Mouse (Mus musculus) c-Kit-positive CD71-negative TER-119-negative erythroid progenitor cells, embryonic 14.5 days (primary cell): ENCODE measurements around the gene Stn1.

Experiments
- DNase-seq: peaks from one replicate; pipeline ENCODE4 v3.0.0-alpha.2; 2013; ENCODE audit warnings: low read depth

Gene Stn1

GRCm38 (mm10) chr19:47508771-47509281 is 28.5 kb downstream of the Stn1 start:
- DNase-seq = no peak

GRCm38 (mm10) chr19:47508191-47508590 is 29.1 kb downstream of the Stn1 start:
- no peak for DNase-seq

DNA sequence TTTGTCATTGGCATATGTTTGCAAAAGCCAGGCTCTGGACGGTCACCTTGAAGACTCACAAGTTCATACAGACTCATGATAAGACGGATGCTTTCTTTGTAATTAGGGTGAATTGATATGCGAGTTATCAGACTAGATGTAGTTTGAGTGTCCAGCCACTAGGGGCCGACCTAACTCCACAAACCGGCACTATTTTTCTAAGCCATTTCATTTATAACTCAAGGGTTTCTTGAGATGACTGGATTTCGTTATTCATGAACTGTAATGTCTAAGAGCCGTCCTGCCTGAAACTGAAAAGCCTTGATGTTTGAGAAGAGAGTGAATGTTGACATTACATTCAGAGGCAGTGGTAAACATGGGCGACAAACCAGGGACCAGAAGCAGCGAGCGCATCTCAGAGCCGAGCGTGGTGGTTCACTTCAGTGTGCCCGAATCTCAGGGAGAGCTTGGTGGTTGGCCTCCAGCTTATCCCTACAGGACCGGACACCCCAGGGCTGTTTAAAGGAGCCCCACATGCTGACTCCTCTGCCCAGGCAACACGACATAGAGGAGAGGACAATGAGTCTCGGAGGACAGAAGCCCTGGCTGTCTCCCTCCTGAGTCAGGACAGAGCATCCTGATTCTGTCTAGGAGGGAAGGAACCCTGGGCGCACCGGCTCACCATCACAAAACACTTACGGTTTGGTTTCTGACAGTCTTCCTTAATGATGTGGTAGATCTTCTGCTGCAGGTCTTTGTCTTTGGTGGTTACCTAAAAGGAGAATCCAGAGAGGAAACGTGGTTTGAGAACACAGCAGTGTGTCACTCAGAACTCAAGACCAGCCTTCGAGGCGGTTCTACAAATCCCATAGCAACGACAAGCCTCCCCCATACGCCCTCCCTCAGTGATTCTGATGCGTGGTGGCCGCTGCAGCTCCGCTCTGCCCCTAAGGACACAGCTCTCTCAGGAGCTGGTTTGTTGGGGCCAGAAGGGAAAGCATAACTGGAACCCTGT is 29.9 kb downstream of the Stn1 start:
- DNase-seq = no peak

DNA sequence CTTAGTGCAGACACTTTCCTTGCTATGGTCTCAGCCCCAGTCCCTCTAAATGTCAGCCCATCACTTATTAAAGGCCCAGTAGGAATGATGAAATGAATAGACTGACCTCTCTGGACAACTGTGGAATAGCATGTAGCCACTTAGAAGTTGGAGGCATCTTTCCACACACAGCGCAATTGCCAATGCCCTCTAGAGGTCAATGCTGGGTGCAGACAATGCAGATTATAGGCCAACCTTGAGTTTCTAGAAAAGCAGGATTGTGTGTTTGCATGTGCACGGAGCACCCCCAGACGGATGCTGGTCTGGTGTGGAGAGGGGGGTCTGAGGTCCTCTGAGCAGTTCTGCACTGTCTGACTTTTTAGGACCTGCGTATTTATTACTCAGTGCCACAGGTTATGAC is 33.7 kb downstream of the Stn1 start:
- peak; percentile 64 for DNase-seq

DNA sequence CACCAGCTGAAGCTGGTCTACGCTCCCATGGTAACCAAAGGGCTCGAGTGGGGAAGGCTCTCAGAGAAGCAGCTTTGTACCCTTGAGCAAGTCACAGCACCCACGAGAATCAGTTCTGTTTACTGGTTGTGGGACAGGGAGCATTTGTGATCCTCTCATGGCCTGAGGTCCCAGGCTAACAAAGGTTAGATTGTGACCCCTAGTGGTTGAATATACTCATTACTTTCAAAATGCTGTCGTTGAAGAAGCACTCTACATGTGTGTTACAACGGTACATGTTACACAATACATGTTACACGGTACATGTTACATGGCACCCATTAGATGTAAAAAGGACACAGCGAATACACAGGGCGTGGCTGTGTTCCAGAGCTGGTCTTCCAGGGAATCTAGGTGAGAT is 34.7 kb downstream of the Stn1 start:
- DNase-seq = no peak

DNA sequence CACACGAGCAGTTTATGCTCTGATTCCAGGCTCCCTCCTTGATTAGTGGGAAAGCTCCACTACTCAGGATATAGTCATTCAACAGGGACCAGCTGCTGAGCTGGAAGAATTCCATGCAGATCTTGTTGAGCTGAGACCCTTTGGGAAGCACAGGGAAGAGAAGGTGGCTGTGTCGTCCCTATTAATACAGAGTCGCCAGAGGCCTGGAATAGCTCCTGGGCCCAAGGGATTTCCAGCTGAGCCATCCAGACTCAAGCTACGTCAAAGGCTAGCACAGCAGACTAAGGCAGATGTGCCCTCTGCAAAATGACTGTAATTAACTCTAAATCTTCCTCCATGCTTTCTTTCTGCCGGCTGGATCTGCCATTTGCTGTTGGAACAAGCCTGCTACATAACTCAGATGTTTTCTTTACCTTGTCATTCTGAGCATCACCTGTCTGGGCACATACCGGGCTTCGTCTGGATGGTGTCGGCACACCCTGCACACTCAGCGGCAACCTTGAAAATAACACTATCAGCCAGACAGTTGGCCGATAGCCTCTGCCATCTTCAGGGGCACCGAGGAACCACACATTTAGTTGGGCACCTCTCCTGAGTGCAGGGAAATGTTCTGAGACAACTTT is 36.8 kb downstream of the Stn1 start:
- DNase-seq = no peak

GRCm38 (mm10) chr19:47499841-47500240 is 37.5 kb downstream of the Stn1 start:
- DNase-seq = no peak

DNA sequence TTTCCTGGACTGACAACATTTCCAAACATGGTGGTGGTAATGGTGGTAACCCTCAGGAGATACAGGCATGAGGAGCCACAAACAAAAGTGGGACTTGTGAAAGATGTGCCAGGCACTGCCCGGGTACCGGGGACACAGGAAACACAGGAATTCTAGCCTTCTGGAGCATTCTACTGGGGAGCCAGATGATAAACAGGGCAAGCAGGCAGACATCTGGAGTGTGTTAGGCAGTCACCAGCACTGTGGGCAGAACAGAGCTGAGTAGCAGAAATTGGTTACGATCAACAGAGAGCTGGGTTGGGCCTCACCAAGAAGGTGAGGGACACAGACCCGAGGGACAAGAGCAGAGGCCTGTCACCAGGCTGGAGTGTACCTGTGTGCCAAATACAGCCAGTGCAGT is 38.4 kb downstream of the Stn1 start:
- no peak for DNase-seq

DNA sequence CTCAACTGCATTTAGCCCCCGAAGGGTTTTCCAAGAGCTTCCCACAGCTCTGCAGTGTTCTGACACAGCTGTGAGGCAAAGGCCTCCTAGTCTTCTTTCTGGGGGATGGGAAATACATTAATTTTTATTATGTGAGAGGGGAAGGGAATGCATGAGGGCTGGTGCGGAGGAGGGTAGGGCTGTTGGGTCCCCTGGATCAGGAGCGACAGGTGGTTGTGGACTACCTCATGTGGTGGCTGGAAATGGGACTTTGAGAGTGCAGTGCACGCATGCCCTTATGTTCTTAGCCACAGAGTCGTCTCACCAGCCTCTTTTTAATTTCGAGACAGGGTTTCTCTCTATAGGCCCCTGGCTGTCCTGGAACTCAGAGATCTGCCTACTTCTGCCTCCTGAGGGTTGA is 39.6 kb downstream of the Stn1 start:
- no peak for DNase-seq

DNA sequence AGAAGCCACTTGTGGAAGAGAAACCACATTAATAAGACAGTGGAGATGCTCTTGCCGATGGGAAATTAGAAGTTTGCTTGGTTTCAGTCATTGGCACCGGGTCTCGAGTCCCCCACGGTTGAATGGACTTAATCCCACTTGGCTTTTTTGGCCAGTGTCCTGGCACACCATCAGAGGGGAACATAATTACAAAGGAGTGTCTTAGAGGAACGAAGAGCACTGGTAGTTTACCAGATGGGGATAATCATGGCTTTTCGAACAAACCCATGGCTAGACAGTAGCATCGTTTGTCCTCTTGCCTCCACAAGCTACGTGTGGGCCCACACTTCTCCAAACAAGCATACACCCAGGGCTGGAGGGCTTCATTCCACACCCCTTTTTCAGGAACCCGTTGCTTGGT is 40.0 kb downstream of the Stn1 start:
- DNase-seq = no peak

DNA sequence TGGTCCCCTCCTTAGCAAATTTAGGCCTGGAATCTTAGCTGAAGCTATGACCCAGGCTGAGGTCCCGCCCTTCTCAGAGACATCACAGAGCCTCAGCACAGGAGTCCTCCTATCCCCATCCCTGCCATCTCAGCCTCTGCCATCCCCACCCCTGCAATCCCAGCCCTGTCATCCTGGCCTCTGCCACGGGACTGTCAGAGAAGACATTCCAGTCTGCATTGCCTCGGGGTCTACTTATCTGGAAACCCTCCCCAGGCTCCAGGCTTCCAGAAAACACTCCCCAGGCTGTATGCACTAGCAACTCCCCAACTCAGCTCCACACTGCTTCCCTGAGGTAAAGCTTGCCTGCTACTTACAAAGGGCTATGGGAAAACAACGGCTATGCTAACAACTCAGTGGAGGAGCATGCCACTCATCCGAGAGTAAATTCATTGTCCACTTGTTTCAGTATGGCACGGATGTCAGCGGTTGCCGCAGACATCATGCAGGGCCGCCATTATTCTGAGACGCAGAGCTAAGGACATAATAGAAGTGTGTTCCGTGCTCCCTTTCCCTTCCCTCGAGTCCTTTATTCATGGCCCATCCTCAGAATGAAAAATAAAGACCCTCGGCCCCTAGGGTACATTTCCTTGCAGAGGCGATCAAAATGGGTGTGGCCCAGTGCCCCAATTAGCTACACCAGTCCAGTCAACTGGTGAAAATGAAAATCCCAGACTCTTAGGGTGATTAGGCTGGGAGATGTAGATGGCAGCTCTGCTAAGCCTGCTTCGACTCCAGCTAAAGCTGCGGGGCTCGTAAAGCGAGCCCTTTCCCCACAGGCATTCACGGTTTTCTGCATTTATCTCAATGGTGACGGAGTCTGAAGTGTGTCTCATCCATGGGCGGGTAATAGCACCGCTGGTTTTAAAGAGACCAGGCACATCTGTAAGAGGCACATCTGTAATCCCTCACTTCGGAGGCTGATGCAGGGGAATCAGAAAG is 44.0 kb downstream of the Stn1 start:
- no peak for DNase-seq

GRCm38 (mm10) chr19:47492422-47492821 is 44.9 kb downstream of the Stn1 start:
- no peak for DNase-seq

DNA sequence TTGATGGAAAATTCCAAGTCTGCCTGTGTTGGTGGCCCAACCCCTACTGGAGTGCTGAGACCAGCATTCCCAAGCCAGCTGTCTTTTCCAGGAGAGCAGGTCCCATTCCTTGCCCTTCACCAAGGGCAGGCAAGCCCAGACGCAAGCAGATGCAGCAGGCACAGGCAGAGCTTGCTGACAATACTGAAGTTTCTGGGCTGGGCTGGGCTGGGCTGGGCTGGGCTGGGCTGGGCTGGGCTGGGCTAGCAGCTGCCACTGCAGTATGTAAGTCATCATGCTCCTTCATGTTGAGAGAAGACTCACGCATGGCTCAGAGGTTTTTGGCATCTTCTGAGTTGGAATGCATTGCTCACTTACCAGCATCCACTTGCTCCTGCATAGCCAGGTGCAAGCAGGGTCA is 45.5 kb downstream of the Stn1 start:
- DNase-seq = no peak

DNA sequence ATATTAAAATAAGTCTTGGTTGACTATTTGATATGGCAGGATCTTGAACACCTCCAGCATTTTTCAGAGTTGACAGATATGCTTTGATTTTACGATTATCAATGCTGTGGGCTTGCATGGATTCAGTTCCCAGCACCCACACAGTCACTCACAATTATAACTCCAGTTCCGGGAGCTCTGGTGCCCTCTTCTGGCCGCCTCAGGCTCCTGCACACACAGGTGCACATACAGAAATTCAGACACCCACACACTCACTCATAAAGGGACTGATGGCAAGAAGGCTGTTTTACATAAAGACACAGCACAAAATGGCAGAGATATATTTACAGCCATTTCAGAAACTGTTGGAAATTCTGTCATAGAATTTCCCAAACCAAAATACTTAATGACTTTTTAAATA is 48.1 kb downstream of the Stn1 start:
- no peak for DNase-seq

- DNase-seq = no peak
These were observed 49.1 kb downstream of the Stn1 start for GRCm38 (mm10) chr19:47488250-47488649.

- DNase-seq = no peak
These were observed 49.7 kb downstream of the Stn1 start for GRCm38 (mm10) chr19:47487572-47487971.

- no peak for DNase-seq
These were observed 51.2 kb downstream of the Stn1 start for GRCm38 (mm10) chr19:47485997-47486566.

- DNase-seq = no peak
These were observed 53.2 kb downstream of the Stn1 start for GRCm38 (mm10) chr19:47484110-47484509.

- DNase-seq = no peak
These were observed 54.0 kb downstream of the Stn1 start for GRCm38 (mm10) chr19:47483346-47483745.

DNA sequence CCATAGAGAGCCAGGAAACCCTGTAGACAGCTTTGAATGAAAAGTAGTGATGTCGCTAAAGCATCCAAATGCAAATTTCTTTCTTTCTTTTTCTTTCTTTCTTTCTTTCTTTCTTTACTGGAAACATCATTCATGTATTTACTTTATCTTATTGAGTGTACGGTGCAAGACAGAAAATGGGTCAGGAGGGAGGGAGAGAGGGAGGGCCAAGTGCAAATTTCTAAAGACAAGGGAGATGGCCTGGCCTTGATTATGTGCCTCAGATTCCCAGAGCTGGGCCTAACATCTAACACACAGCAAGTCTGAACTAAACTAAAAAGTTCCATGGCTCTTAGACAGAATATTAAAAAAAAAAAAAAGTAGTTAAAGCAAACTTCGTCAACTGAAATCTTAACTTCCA is 63.9 kb downstream of the Stn1 start:
- no peak for DNase-seq

DNA sequence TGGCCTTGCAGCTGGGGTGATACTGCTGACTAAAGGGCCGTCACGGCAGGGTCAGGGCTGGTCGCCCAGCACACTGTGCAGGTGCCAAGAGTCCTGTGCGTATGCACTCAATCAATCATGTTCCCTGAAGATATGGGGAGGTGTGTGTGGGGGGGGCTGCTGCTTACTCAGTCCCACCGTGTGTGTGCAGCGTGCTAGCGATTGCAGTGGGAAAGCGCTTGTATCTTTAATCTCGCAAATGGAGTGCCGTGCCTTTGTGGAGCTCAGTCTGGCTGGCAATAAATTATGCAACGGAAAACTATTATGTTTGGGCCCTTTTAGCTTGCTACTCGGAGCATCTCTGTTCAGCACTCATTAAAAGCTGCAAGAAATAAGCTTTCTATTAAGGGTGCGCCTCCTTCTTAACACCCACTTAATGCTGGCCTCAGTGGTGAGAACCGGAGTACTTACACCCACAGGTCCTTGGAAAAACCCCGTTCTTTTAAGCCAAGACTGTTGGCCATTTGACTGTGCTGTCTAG is 64.4 kb downstream of the Stn1 start:
- DNase-seq = no peak
